Mouse (Mus musculus): Measurements from ENCODE around the gene Kcne1. TPM values are rescaled to one million over a fixed set of nuclear protein-coding genes. Genes with fewer than 3 reads are reported as not detected.

Gene Kcne1
- total and polyA plus RNA-seq, 3 experiments: not detected

DNA sequence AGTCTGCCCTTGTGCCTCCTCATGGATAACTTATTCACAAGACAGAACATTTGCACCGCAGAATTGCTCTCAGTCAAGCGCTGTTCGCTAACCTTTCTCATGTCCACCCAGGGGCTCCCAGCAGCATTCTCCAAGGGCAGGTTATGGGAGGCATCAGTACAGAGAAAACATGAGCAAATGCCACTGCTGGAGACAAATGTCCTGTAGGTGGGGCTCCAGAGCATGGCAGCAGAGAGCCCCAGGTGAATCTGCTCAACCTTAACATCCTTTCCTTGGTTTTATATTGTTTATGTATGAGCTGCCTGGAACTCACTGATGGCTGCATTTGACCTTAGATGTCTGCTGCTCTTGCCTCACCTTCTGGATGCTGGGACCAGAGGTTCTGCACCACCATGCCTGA is 34.5 kb upstream of the Kcne1 start:
- Histone ChIP-seq H3K9me3 (replicated peaks; ENCODE audit: insufficient read depth, low read length) (no peaks in the 10 kb centered on the region), H3K36me3 (ENCODE audit: control insufficient read depth in 1 of 2, insufficient read depth in 2 of 2, low read length in 2 of 2) (no peaks in the 10 kb centered on the region)

DNA sequence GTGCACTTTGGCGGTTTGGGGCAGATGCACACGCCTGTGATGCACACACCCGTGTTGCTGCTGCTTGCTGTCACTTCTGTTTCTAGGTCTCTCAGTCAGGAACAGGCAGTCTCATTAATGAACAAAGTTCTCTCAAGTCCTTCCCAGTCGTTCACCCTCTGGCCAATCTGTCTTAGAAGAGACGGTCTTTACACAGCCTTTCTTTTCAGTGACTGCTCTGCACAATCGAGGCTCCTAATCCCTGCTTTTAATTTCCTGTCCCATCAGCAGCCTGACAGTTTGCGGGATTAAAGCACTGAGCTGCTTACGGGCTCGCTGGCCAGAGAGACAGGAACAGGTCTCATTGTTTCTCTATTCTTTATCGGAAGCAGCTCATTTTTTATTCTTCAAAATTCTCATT is 28.4 kb upstream of the Kcne1 start:
- no peaks in the 10 kb centered on the region for H3K27me3 ChIP-seq (ENCODE audit: control insufficient read depth in 1 of 2, insufficient read depth in 2 of 2, low read length in 2 of 2)
- DNase-seq (ENCODE audit: low read depth, low spot score): no peak
- no peak overlapping the region for H3K27ac ChIP-seq (ENCODE audit: control insufficient read depth, low read depth, low read length)
- no peaks in the 10 kb centered on the region for H3K79me2 ChIP-seq (ENCODE audit: control insufficient read depth, insufficient read depth, low read length, poor library complexity)
- no peaks in the 10 kb centered on the region for H3K4me1 ChIP-seq (ENCODE audit: control insufficient read depth in 1 of 2, insufficient read depth in 2 of 2, low read length in 2 of 2)
- no peak overlapping the region for H3K9ac ChIP-seq (ENCODE audit: control insufficient read depth, low read depth, low read length, poor library complexity, severe bottlenecking)
- no peak overlapping the region for H3K4me3 ChIP-seq (ENCODE audit: control insufficient read depth in 1 of 2, insufficient read depth in 1 of 2, low read depth in 2 of 2, low read length in 2 of 2)
- H3K36me3 ChIP-seq (ENCODE audit: control insufficient read depth in 1 of 2, insufficient read depth in 2 of 2, low read length in 2 of 2): no peaks in the 10 kb centered on the region
- H3K9me3 ChIP-seq (replicated peaks; ENCODE audit: insufficient read depth, low read length): no peaks in the 10 kb centered on the region
- TF ChIP-seq UBTF (IDR thresholded peaks at IDR 0.05; ENCODE audit: borderline replicate concordance, insufficient read depth, low read depth, low read length) (no peak), ZMIZ1 (IDR thresholded peaks at IDR 0.05; ENCODE audit: low read depth, low read length) (no peak), MAX (IDR thresholded peaks at IDR 0.05; ENCODE audit: low read length) (no peak), NRF1 (IDR thresholded peaks at IDR 0.05; ENCODE audit: insufficient read depth, low read depth, low read length, poor library complexity, severe bottlenecking) (no peak), MEF2A (IDR thresholded peaks at IDR 0.05; ENCODE audit: extremely low read depth, insufficient replicate concordance, low read depth, low read length, poor library complexity, severe bottlenecking) (no peak), CHD2 (IDR thresholded peaks at IDR 0.05; ENCODE audit: low read length) (no peak), ELF1 (IDR thresholded peaks at IDR 0.05; ENCODE audit: low read depth, low read length) (no peak), GABPA (IDR thresholded peaks at IDR 0.05; ENCODE audit: low read depth, low read length) (no peak), POLR2A (IDR thresholded peaks at IDR 0.05; ENCODE audit: control insufficient read depth in 1 of 2, insufficient read depth in 1 of 2, low read depth in 1 of 2, low read length in 2 of 2, poor library complexity in 1 of 2) (no peak), USF1 (IDR thresholded peaks at IDR 0.05; ENCODE audit: low read depth, low read length) (no peak), ZKSCAN1 (IDR thresholded peaks at IDR 0.05; ENCODE audit: low read depth, low read length) (no peak), SIN3A (IDR thresholded peaks at IDR 0.05; ENCODE audit: low read length) (no peak), EP300 (IDR thresholded peaks at IDR 0.05; ENCODE audit: low read depth in 1 of 2, low read length in 2 of 2) (no peak), MAFK (IDR thresholded peaks at IDR 0.05; ENCODE audit: borderline replicate concordance, low read depth, low read length) (no peak), MAZ (IDR thresholded peaks at IDR 0.05; ENCODE audit: low read depth, low read length) (no peak), RCOR1 (IDR thresholded peaks at IDR 0.05; ENCODE audit: low read depth, low read length) (no peak), MXI1 (IDR thresholded peaks at IDR 0.05; ENCODE audit: low read depth, low read length) (no peak), NELFE (IDR thresholded peaks at IDR 0.05; ENCODE audit: low read depth, low read length) (no peak), MYB (IDR thresholded peaks at IDR 0.05; ENCODE audit: low read depth, low read length) (no peak), BHLHE40 (IDR thresholded peaks at IDR 0.05; ENCODE audit: borderline replicate concordance, low read depth, low read length) (no peak)

More for the DNA sequence above, 34.5 kb upstream of the Kcne1 start:
- H3K79me2 ChIP-seq (ENCODE audit: control insufficient read depth, insufficient read depth, low read length, poor library complexity): no peaks in the 10 kb centered on the region
- no peaks in the 10 kb centered on the region for H3K4me1 ChIP-seq (ENCODE audit: control insufficient read depth in 1 of 2, insufficient read depth in 2 of 2, low read length in 2 of 2)
- H3K4me3 ChIP-seq (ENCODE audit: control insufficient read depth in 1 of 2, insufficient read depth in 1 of 2, low read depth in 2 of 2, low read length in 2 of 2): no peak overlapping the region
- no peak overlapping the region for H3K27ac ChIP-seq (ENCODE audit: control insufficient read depth, low read depth, low read length)
- no peak overlapping the region for H3K9ac ChIP-seq (ENCODE audit: control insufficient read depth, low read depth, low read length, poor library complexity, severe bottlenecking)
- no peaks in the 10 kb centered on the region for H3K27me3 ChIP-seq (ENCODE audit: control insufficient read depth in 1 of 2, insufficient read depth in 2 of 2, low read length in 2 of 2)
- TF ChIP-seq CHD2 (IDR thresholded peaks at IDR 0.05; ENCODE audit: low read length) (no peak), NELFE (IDR thresholded peaks at IDR 0.05; ENCODE audit: low read depth, low read length) (no peak), ZNF384 (IDR thresholded peaks at IDR 0.05; ENCODE audit: low read depth, low read length) (no peak), RCOR1 (IDR thresholded peaks at IDR 0.05; ENCODE audit: low read depth, low read length) (no peak), MEF2A (IDR thresholded peaks at IDR 0.05; ENCODE audit: extremely low read depth, insufficient replicate concordance, low read depth, low read length, poor library complexity, severe bottlenecking) (no peak), JUND (IDR thresholded peaks at IDR 0.05; ENCODE audit: low read depth, low read length) (no peak), CHD1 (IDR thresholded peaks at IDR 0.05; ENCODE audit: low read depth, low read length) (no peak), SMC3 (IDR thresholded peaks at IDR 0.05; ENCODE audit: low read depth, low read length) (peak; percentile 37; the same call in 1 of the 2 replicates), USF1 (IDR thresholded peaks at IDR 0.05; ENCODE audit: low read depth, low read length) (no peak), TBP (IDR thresholded peaks at IDR 0.05; ENCODE audit: low read depth, low read length) (no peak), RAD21 (IDR thresholded peaks at IDR 0.05; ENCODE audit: low read depth, low read length) (peak; percentile 8), KAT2A (conservative IDR thresholded peaks at IDR 0.05; ENCODE audit: low read depth, low read length) (no peak), E2F4 (IDR thresholded peaks at IDR 0.05; ENCODE audit: borderline replicate concordance, low read depth, low read length) (no peak), MAFK (IDR thresholded peaks at IDR 0.05; ENCODE audit: borderline replicate concordance, low read depth, low read length) (no peak), MAX (IDR thresholded peaks at IDR 0.05; ENCODE audit: low read length) (no peak), ZMIZ1 (IDR thresholded peaks at IDR 0.05; ENCODE audit: low read depth, low read length) (no peak), ETS1 (IDR thresholded peaks at IDR 0.05; ENCODE audit: low read depth, low read length) (no peak), ELF1 (IDR thresholded peaks at IDR 0.05; ENCODE audit: low read depth, low read length) (no peak), NRF1 (IDR thresholded peaks at IDR 0.05; ENCODE audit: insufficient read depth, low read depth, low read length, poor library complexity, severe bottlenecking) (no peak), TAL1 (IDR thresholded peaks at IDR 0.05; ENCODE audit: low read length) (no peak), GABPA (IDR thresholded peaks at IDR 0.05; ENCODE audit: low read depth, low read length) (no peak), CTCF (IDR thresholded peaks at IDR 0.05 in 2 of 3, conservative IDR thresholded peaks at IDR 0.05 in 1 of 3; ENCODE audit: control insufficient read depth in 1 of 3, insufficient read depth in 1 of 3, low read depth in 2 of 3, low read length in 3 of 3, poor library complexity in 1 of 3, severe bottlenecking in 1 of 3) (peak; percentile 8 to 41 (median 26); a peak in 3 of 6 replicates), UBTF (IDR thresholded peaks at IDR 0.05; ENCODE audit: borderline replicate concordance, insufficient read depth, low read depth, low read length) (no peak)
- DNase-seq (ENCODE audit: low read depth, low spot score): no peak
